ENCODE assay signal across 9 mouse cellular contexts in genomic region chr11:65838999-65839398, GRCm38 (mm10). TPM values are rescaled to one million over a fixed set of nuclear protein-coding genes. Genes with fewer than 3 reads are reported as not detected.
A peak's percentile ranks its signal among the peaks of the same experiment; 100 is the strongest.
DNase-seq lines count a peak whose midpoint lies in the region; ATAC-seq and TF ChIP-seq lines count a peak whose summit lies in the region.
"Had no signal": no experiment of that assay in that cellular context is flagged by ENCODE, and none has a peak within 500 bp of the region (broad histone marks: within the 10 kb centered on the region; RNA-seq: fewer than 3 reads in every experiment).

No protein-coding gene starts in this region.

- no peaks in the 10 kb centered on the region for H3K9me3 ChIP-seq in kidney, postnatal 0 days (replicated peaks; ENCODE audit: low read length)
- H3K9me3 ChIP-seq in midbrain, embryonic 16.5 days (replicated peaks; ENCODE audit: control insufficient read depth, low read length, poor library complexity, severe bottlenecking) = no peaks in the 10 kb centered on the region
- H3K9me3 ChIP-seq: liver, embryonic 15.5 days had no signal

- intact Hi-C loops in left cerebral cortex, adult 2 months (cut with DNase I) = no loop called here

- DNase-seq in adrenal gland, postnatal 10 days = peak; percentile 36
- no peak for DNase-seq in adrenal gland, adult (ENCODE audit: inconsistent age in 2 of 2, low spot score in 1 of 2)
- peak; percentile 31 for DNase-seq in kidney, postnatal 0 days (ENCODE audit: low spot score)
- no peak for DNase-seq in kidney, adult 2 months
- DNase-seq in left cerebral cortex, adult 2 months (ENCODE audit: extremely low spot score in 1 of 2, low spot score in 2 of 2) = peak; percentile 18 to 32
- peak; percentile 41 to 43 for DNase-seq in right cerebral cortex, postnatal 36 days (ENCODE audit: low spot score in 2 of 2)
- DNase-seq in T-cell, adult 2 months (ENCODE audit: low spot score) = no peak

- H3K36me3 ChIP-seq in kidney, postnatal 0 days (ENCODE audit: insufficient read depth, low read length) = no peaks in the 10 kb centered on the region
- no peaks in the 10 kb centered on the region for H3K36me3 ChIP-seq in kidney, adult 2 months (ENCODE audit: control insufficient read depth, insufficient read depth, low read length)
- H3K36me3 ChIP-seq in midbrain, embryonic 16.5 days (ENCODE audit: control insufficient read depth, insufficient read depth, low read length) = no peaks in the 10 kb centered on the region
- H3K36me3 ChIP-seq: liver, embryonic 15.5 days had no signal

- no peak overlapping the region for H3K9ac ChIP-seq in kidney, postnatal 0 days (ENCODE audit: low read depth, low read length)
- H3K9ac ChIP-seq in midbrain, embryonic 16.5 days (ENCODE audit: low read depth, low read length) = no peak overlapping the region
- H3K9ac ChIP-seq: liver, embryonic 15.5 days had no signal

- TF ChIP-seq CTCF in kidney, postnatal 0 days (IDR thresholded peaks at IDR 0.05; ENCODE audit: low read depth) = no peak
- no peak for TF ChIP-seq CTCF in kidney, adult 2 months (conservative IDR thresholded peaks at IDR 0.05; ENCODE audit: insufficient read depth, insufficient read length, low read depth, low read length)
- no peak for TF ChIP-seq CTCF in left cerebral cortex, adult 2 months (IDR thresholded peaks at IDR 0.05)

- H3K4me2 ChIP-seq in kidney, postnatal 0 days (ENCODE audit: low read length) = no peak overlapping the region
- no peak overlapping the region for H3K4me2 ChIP-seq in midbrain, embryonic 16.5 days (ENCODE audit: low read length)
- H3K4me2 ChIP-seq: liver, embryonic 15.5 days had no signal

- H3K27ac ChIP-seq in kidney, postnatal 0 days = no peak overlapping the region
- H3K27ac ChIP-seq in kidney, adult 2 months (ENCODE audit: insufficient read depth, low read depth, low read length) = no peak overlapping the region
- H3K27ac ChIP-seq in left cerebral cortex, adult 2 months = no peak overlapping the region
- no peak overlapping the region for H3K27ac ChIP-seq in midbrain, embryonic 16.5 days (ENCODE audit: low read length)
- H3K27ac ChIP-seq: liver, embryonic 15.5 days had no signal

- H3K4me1 ChIP-seq in kidney, postnatal 0 days (replicated peaks; ENCODE audit: insufficient read depth, low read length) = no peaks in the 10 kb centered on the region
- H3K4me1 ChIP-seq in kidney, adult 2 months (ENCODE audit: control insufficient read depth, insufficient read depth, low read length) = no peaks in the 10 kb centered on the region
- H3K4me1 ChIP-seq in midbrain, embryonic 16.5 days (ENCODE audit: control insufficient read depth, insufficient read depth, low read length) = no peaks in the 10 kb centered on the region
- H3K4me1 ChIP-seq: liver, embryonic 15.5 days had no signal

- no peak for ATAC-seq in kidney, postnatal 0 days (replicated peaks; ENCODE audit: low FRiP score, low read depth)
- ATAC-seq in midbrain, embryonic 16.5 days = no peak

- no peak overlapping the region for H3K4me3 ChIP-seq in kidney, postnatal 0 days (replicated peaks; ENCODE audit: low read depth, low read length)
- no peak overlapping the region for H3K4me3 ChIP-seq in kidney, adult 2 months (ENCODE audit: insufficient read depth, low read depth, low read length)
- H3K4me3 ChIP-seq in left cerebral cortex, adult 2 months = no peak overlapping the region
- no peak overlapping the region for H3K4me3 ChIP-seq in midbrain, embryonic 16.5 days (ENCODE audit: low read depth, low read length)
- H3K4me3 ChIP-seq: liver, embryonic 15.5 days had no signal

- WGBS in kidney, postnatal 0 days = 44% methylated on average over 8 of the region's 8 CpGs
- WGBS in kidney, adult 2 months = 57% methylated on average over 8 of the region's 8 CpGs
- 80% methylated on average over 8 of the region's 8 CpGs for WGBS in midbrain, embryonic 16.5 days

- no peak for TF ChIP-seq POLR2A in kidney, adult 2 months (IDR thresholded peaks at IDR 0.05; ENCODE audit: low read depth, low read length)

- H3K27me3 ChIP-seq in kidney, postnatal 0 days (ENCODE audit: insufficient read depth, low read length) = no peaks in the 10 kb centered on the region
- H3K27me3 ChIP-seq in kidney, adult 2 months (replicated peaks; ENCODE audit: control insufficient read depth, insufficient read depth, low read length) = no peaks in the 10 kb centered on the region
- no peaks in the 10 kb centered on the region for H3K27me3 ChIP-seq in midbrain, embryonic 16.5 days (ENCODE audit: control insufficient read depth, insufficient read depth, low read depth, low read length)
- H3K27me3 ChIP-seq: liver, embryonic 15.5 days had no signal

RNA-seq across cellular contexts. Expression of gene Zkscan6, which starts 32.0 kb away (rescaled TPM):
- 10 to 100 TPM; 10.8 to 12.9 TPM for total RNA-seq in adrenal gland, postnatal 10 days (2021)
- 13.5 and 13.7 TPM in 2 replicates for polyA plus RNA-seq in kidney, postnatal 0 days (2015; fragmentation: Nextera tagmentation; extraction: Ambion mirVana)
- polyA plus RNA-seq in kidney, adult 2 months (2012; rRNA removed) = 3.1 TPM in 2 replicates
- 10 to 100 TPM; 13.1 to 13.4 TPM for total RNA-seq in left cerebral cortex, adult 2 months (2021)
- 18.9 and 21.5 TPM in 2 replicates for polyA plus RNA-seq in midbrain, embryonic 16.5 days (2015; fragmentation: Nextera tagmentation; extraction: Ambion mirVana)

RNA-seq across cellular contexts. Expression of gene Map2k4, which starts 50.9 kb away (rescaled TPM):
- total RNA-seq in adrenal gland, postnatal 10 days (2021) = 10 to 100 TPM; 42.7 to 46.4 TPM
- 53.2 and 55.7 TPM in 2 replicates for polyA plus RNA-seq in kidney, postnatal 0 days (2015; fragmentation: Nextera tagmentation; extraction: Ambion mirVana)
- polyA plus RNA-seq in kidney, adult 2 months (2012; rRNA removed) = 17.3 and 18.6 TPM in 2 replicates
- 100 to 1,000 TPM; 185 to 192 TPM for total RNA-seq in left cerebral cortex, adult 2 months (2021)
- polyA plus RNA-seq in midbrain, embryonic 16.5 days (2015; fragmentation: Nextera tagmentation; extraction: Ambion mirVana) = 95.8 and 109 TPM in 2 replicates

Comparison
In these comparisons a context has a peak if more than half of its experiments do, and no peak if none do; other contexts are left out.
1. DNase-seq: peak in adrenal gland, postnatal 10 days (single experiment), kidney, postnatal 0 days (single experiment), left cerebral cortex, adult 2 months (2 of 2) and right cerebral cortex, postnatal 36 days (2 of 2); none in adrenal gland, adult (0 of 2), kidney, adult 2 months (single experiment) and T-cell, adult 2 months (single experiment).